Mouse (Mus musculus): ENCODE results near the gene Cd274. TPM values are rescaled to one million over a fixed set of nuclear protein-coding genes. Genes with fewer than 3 reads are reported as not detected.

Cd274 gene
- polyA plus RNA-seq, 1 experiment from 2014 or later: 1.2 TPM

GRCm38 (mm10) chr19:29368671-29369309 lies 1.5 kb downstream of the Cd274 start:
- no peak overlapping the region for H3K9ac ChIP-seq (replicated peaks)
- WGBS (ENCODE audit: insufficient replicate concordance): 58% methylated on average over 3 of the region's 3 CpGs
- DNase-seq: no peak

GRCm38 (mm10) chr19:29370112-29370511 lies 2.9 kb downstream of the Cd274 start:
- DNase-seq: no peak
- 56% methylated on average over 12 of the region's 12 CpGs for WGBS (ENCODE audit: insufficient replicate concordance)
- peak; percentile 17; the same call in 1 of the 2 replicates for ATAC-seq
- Histone ChIP-seq H3K4me2 (ENCODE audit: low read depth, low read length) (no peak overlapping the region), H3K4me3 (ENCODE audit: low read depth, low read length) (no peak overlapping the region), H3K27me3 (ENCODE audit: insufficient read depth, low read length) (no peaks in the 10 kb centered on the region), H3K36me3 (replicated peaks; ENCODE audit: insufficient read depth, low read length) (peaks cover 3% of the 10 kb centered on the region; the same call in 1 of the 2 replicates), H3K4me1 (ENCODE audit: insufficient read depth) (peaks cover 30% of the 10 kb centered on the region), H3K27ac (ENCODE audit: low read depth) (peak overlapping the region; percentile 34; the same call in 1 of the 2 replicates), H3K9ac (replicated peaks) (no peak overlapping the region), H3K9me3 (ENCODE audit: low read length) (no peaks in the 10 kb centered on the region)
- TF ChIP-seq EP300 (IDR thresholded peaks at IDR 0.05; ENCODE audit: low read depth) (no peak), CTCF (IDR thresholded peaks at IDR 0.05; ENCODE audit: low read depth) (0 out of 2 replicates have a peak, but pooled peaks have one; percentile 0)

More at GRCm38 (mm10) chr19:29368671-29369309, 1.5 kb downstream of the Cd274 start:
- H3K36me3 ChIP-seq (replicated peaks; ENCODE audit: insufficient read depth, low read length): no peaks in the 10 kb centered on the region
- H3K27me3 ChIP-seq (ENCODE audit: insufficient read depth, low read length): no peaks in the 10 kb centered on the region
- no peaks in the 10 kb centered on the region for H3K9me3 ChIP-seq (ENCODE audit: low read length)
- peaks cover 30% of the 10 kb centered on the region for H3K4me1 ChIP-seq (ENCODE audit: insufficient read depth)
- H3K27ac ChIP-seq (ENCODE audit: low read depth): 0 out of 2 replicates have a peak overlapping the region, but pooled peaks have one; percentile 11
- peak overlapping the region; percentile 43 for H3K4me2 ChIP-seq (ENCODE audit: low read depth, low read length)
- ATAC-seq: no peak
- H3K4me3 ChIP-seq (ENCODE audit: low read depth, low read length): no peak overlapping the region; the same call in 1 of the 2 replicates
- TF ChIP-seq CTCF (IDR thresholded peaks at IDR 0.05; ENCODE audit: low read depth) (no peak), EP300 (IDR thresholded peaks at IDR 0.05; ENCODE audit: low read depth) (no peak)

- no peaks in the 10 kb centered on the region for H3K9me3 ChIP-seq (ENCODE audit: low read length)
- H3K9ac ChIP-seq (replicated peaks): no peak overlapping the region
- TF ChIP-seq EP300 (IDR thresholded peaks at IDR 0.05; ENCODE audit: low read depth) (no peak), CTCF (IDR thresholded peaks at IDR 0.05; ENCODE audit: low read depth) (0 out of 2 replicates have a peak, but pooled peaks have one; percentile 5)
- peaks cover 27% of the 10 kb centered on the region for H3K4me1 ChIP-seq (ENCODE audit: insufficient read depth)
- H3K27ac ChIP-seq (ENCODE audit: low read depth): peak overlapping the region; percentile 80; the same call in 1 of the 2 replicates
- H3K4me2 ChIP-seq (ENCODE audit: low read depth, low read length): peak overlapping the region; percentile 68
- no peak for ATAC-seq
- DNase-seq: no peak
- H3K27me3 ChIP-seq (ENCODE audit: insufficient read depth, low read length): no peaks in the 10 kb centered on the region
- H3K36me3 ChIP-seq (replicated peaks; ENCODE audit: insufficient read depth, low read length): peaks cover 4% of the 10 kb centered on the region; the same call in 1 of the 2 replicates
- 0 out of 2 replicates have a peak overlapping the region, but pooled peaks have one; percentile 46 for H3K4me3 ChIP-seq (ENCODE audit: low read depth, low read length)
- 83% methylated on average over 7 of the region's 7 CpGs for WGBS (ENCODE audit: insufficient replicate concordance)
Measured at GRCm38 (mm10) chr19:29370545-29371283, 3.5 kb downstream of the Cd274 start.

GRCm38 (mm10) chr19:29371284-29372081 lies 4.2 kb downstream of the Cd274 start:
- H3K36me3 ChIP-seq (replicated peaks; ENCODE audit: insufficient read depth, low read length): peaks cover 4% of the 10 kb centered on the region; the same call in 1 of the 2 replicates
- H3K4me2 ChIP-seq (ENCODE audit: low read depth, low read length): peak overlapping the region; percentile 68
- no peak for TF ChIP-seq CTCF (IDR thresholded peaks at IDR 0.05; ENCODE audit: low read depth)
- no peak for TF ChIP-seq EP300 (IDR thresholded peaks at IDR 0.05; ENCODE audit: low read depth)
- no peak for DNase-seq
- no peak for ATAC-seq
- H3K9ac ChIP-seq (replicated peaks): peak overlapping the region; percentile 57
- no peaks in the 10 kb centered on the region for H3K27me3 ChIP-seq (ENCODE audit: insufficient read depth, low read length)
- H3K4me3 ChIP-seq (ENCODE audit: low read depth, low read length): peak overlapping the region; percentile 46
- H3K27ac ChIP-seq (ENCODE audit: low read depth): peak overlapping the region; percentile 80
- no peaks in the 10 kb centered on the region for H3K9me3 ChIP-seq (ENCODE audit: low read length)
- H3K4me1 ChIP-seq (ENCODE audit: insufficient read depth): peaks cover 20% of the 10 kb centered on the region
- 60% methylated on average over 18 of the region's 18 CpGs for WGBS (ENCODE audit: insufficient replicate concordance)

GRCm38 (mm10) chr19:29372138-29372537 lies 4.9 kb downstream of the Cd274 start:
- H3K36me3 ChIP-seq (replicated peaks; ENCODE audit: insufficient read depth, low read length): peaks cover 4% of the 10 kb centered on the region; the same call in 1 of the 2 replicates
- no peaks in the 10 kb centered on the region for H3K27me3 ChIP-seq (ENCODE audit: insufficient read depth, low read length)
- ATAC-seq (peak; percentile 41; the same call in 1 of the 2 replicates), DNase-seq (no peak)
- WGBS (ENCODE audit: insufficient replicate concordance): 38% methylated on average over 4 of the region's 4 CpGs
- TF ChIP-seq EP300 (IDR thresholded peaks at IDR 0.05; ENCODE audit: low read depth): no peak
- TF ChIP-seq CTCF (IDR thresholded peaks at IDR 0.05; ENCODE audit: low read depth): no peak
- H3K4me3 ChIP-seq (ENCODE audit: low read depth, low read length): peak overlapping the region; percentile 46
- peak overlapping the region; percentile 57 for H3K9ac ChIP-seq (replicated peaks)
- H3K4me2 ChIP-seq (ENCODE audit: low read depth, low read length): peak overlapping the region; percentile 68
- no peaks in the 10 kb centered on the region for H3K9me3 ChIP-seq (ENCODE audit: low read length)
- H3K4me1 ChIP-seq (ENCODE audit: insufficient read depth): peaks cover 20% of the 10 kb centered on the region
- peak overlapping the region; percentile 80 for H3K27ac ChIP-seq (ENCODE audit: low read depth)

All from liver, postnatal 0 days (tissue).